Comparison of ENCODE assay signal across 22 mouse cellular contexts in the genomic region with DNA sequence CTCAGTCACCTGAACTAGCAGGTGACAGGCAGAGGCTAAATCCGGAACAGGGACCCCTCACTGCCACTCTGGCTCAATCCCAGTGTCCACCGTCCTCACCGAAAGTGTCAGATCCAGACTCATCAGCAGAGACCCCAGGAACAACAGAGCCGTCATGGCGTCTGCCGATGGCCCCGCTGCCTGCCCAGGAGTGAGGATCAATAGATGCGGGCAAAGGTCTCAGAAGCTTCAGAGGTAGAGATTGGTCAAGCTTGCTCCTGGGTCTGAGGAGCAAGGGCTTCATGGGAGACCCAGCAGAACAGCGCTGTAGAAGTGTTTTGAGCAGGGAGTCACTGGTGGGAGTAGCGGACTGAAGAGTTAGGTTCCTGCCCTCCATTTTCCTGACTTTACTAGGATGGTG. TPM values are rescaled to one million over a fixed set of nuclear protein-coding genes. Genes with fewer than 3 reads are reported as not detected.
DNase-seq lines count a peak whose midpoint lies in the region; ATAC-seq lines count a peak whose summit lies in the region.
"Had no signal": no experiment of that assay in that cellular context is flagged by ENCODE, and none has a peak within 500 bp of the region (broad histone marks: within the 10 kb centered on the region; RNA-seq: fewer than 3 reads in every experiment).

A gene (minus strand): TSS at position 181 of the 400 bp plus-strand sequence.

- H3K27ac ChIP-seq in liver, embryonic 12.5 days, result 0 out of 2 replicates have a peak within 1 kb of the TSS, but pooled peaks have one; percentile 6
- no peak within 1 kb of the TSS for H3K27ac ChIP-seq in liver, embryonic 16.5 days (ENCODE audit: low read length)
- H3K27ac ChIP-seq in hindbrain, embryonic 11.5 days (ENCODE audit: low read depth, low read length), result no peak within 1 kb of the TSS
- H3K27ac ChIP-seq: embryonic facial prominence, embryonic 13.5 days; forebrain, embryonic 10.5 days; gastrocnemius, adult 2 months; heart, embryonic 13.5 days; hindbrain, embryonic 13.5 days; intestine, embryonic 15.5 days had no signal

- no peaks in the 10 kb centered on the region for H3K9me3 ChIP-seq in liver, embryonic 12.5 days (replicated peaks)
- no peaks in the 10 kb centered on the region for H3K9me3 ChIP-seq in liver, embryonic 16.5 days (replicated peaks; ENCODE audit: control insufficient read depth, low read length)
- H3K9me3 ChIP-seq in hindbrain, embryonic 11.5 days (ENCODE audit: control insufficient read depth, low read length), result no peaks in the 10 kb centered on the region
- H3K9me3 ChIP-seq: embryonic facial prominence, embryonic 13.5 days; forebrain, embryonic 10.5 days; hindbrain, embryonic 13.5 days; intestine, embryonic 15.5 days had no signal

- peaks cover 38% of the 10 kb centered on the region for H3K27me3 ChIP-seq in liver, embryonic 12.5 days (replicated peaks)
- H3K27me3 ChIP-seq in liver, embryonic 16.5 days (ENCODE audit: control insufficient read depth, insufficient read depth, low read depth, low read length), result peaks cover 5% of the 10 kb centered on the region
- H3K27me3 ChIP-seq in hindbrain, embryonic 11.5 days (ENCODE audit: control insufficient read depth, insufficient read depth, low read length), result peaks cover 7% of the 10 kb centered on the region

- ATAC-seq in erythroblast, adult 5-6 weeks (replicated peaks; ENCODE audit: low FRiP score, poor library complexity, severe bottlenecking), result 0 out of 2 replicates have a peak, but pooled peaks have one; percentile 15
- no peak for ATAC-seq in liver, embryonic 12.5 days
- peak; percentile 37; the same call in 1 of the 2 replicates for ATAC-seq in liver, embryonic 16.5 days (ENCODE audit: low read depth)
- ATAC-seq in hindbrain, embryonic 11.5 days (ENCODE audit: low FRiP score), result no peak
- ATAC-seq: forebrain, embryonic 14.5 days; intestine, embryonic 15.5 days had no signal

- 71% methylated on average over 10 of the region's 10 CpGs for WGBS in liver, embryonic 12.5 days (ENCODE audit: insufficient replicate concordance)
- 70% methylated on average over 10 of the region's 10 CpGs for WGBS in liver, embryonic 16.5 days (ENCODE audit: insufficient replicate concordance)
- WGBS in hindbrain, embryonic 11.5 days, result 91% methylated on average over 10 of the region's 10 CpGs

- peak within 1 kb of the TSS; percentile 40 for H3K4me2 ChIP-seq in liver, embryonic 12.5 days
- H3K4me2 ChIP-seq in liver, embryonic 16.5 days (ENCODE audit: low read depth, low read length), result peak within 1 kb of the TSS; percentile 43
- H3K4me2 ChIP-seq in hindbrain, embryonic 11.5 days (replicated peaks; ENCODE audit: low read depth, low read length), result no peak within 1 kb of the TSS
- H3K4me2 ChIP-seq: embryonic facial prominence, embryonic 13.5 days; heart, embryonic 13.5 days; hindbrain, embryonic 13.5 days; intestine, embryonic 15.5 days had no signal

- peak; percentile 2 for DNase-seq in kidney, postnatal 10 days
- no peak for DNase-seq in kidney, adult 9 months
- no peak for DNase-seq in hindbrain, embryonic 11.5 days (ENCODE audit: low spot score)
- no peak for DNase-seq in heart, adult 8-10 months (ENCODE audit: low spot score)
- DNase-seq: adrenal gland, adult 8-10 months; cerebellum, adult 8-10 months; cerebellum, postnatal 25 days; gastrocnemius, adult 2 months; gastrocnemius, postnatal 25 days; heart, postnatal 36 days had no signal

- peak within 1 kb of the TSS; percentile 28 for H3K4me3 ChIP-seq in liver, embryonic 12.5 days
- H3K4me3 ChIP-seq in liver, embryonic 16.5 days (ENCODE audit: low read depth, low read length), result peak within 1 kb of the TSS; percentile 46
- H3K4me3 ChIP-seq in hindbrain, embryonic 11.5 days (ENCODE audit: low read depth, low read length), result no peak within 1 kb of the TSS
- H3K4me3 ChIP-seq: embryonic facial prominence, embryonic 13.5 days; forebrain, embryonic 10.5 days; gastrocnemius, adult 2 months; heart, embryonic 13.5 days; hindbrain, embryonic 13.5 days; intestine, embryonic 15.5 days had no signal

- 0 out of 2 replicates have a peak, but pooled peaks cover 5% of the 10 kb centered on the region for H3K4me1 ChIP-seq in liver, embryonic 12.5 days
- no peaks in the 10 kb centered on the region; the same call in none of the 2 replicates for H3K4me1 ChIP-seq in liver, embryonic 16.5 days (ENCODE audit: control insufficient read depth, low read depth, low read length)
- no peaks in the 10 kb centered on the region for H3K4me1 ChIP-seq in hindbrain, embryonic 11.5 days (replicated peaks; ENCODE audit: control insufficient read depth, insufficient read depth, low read length)
- H3K4me1 ChIP-seq: heart, embryonic 13.5 days had no signal

- no peaks in the 10 kb centered on the region for H3K36me3 ChIP-seq in liver, embryonic 12.5 days
- no peaks in the 10 kb centered on the region for H3K36me3 ChIP-seq in liver, embryonic 16.5 days (ENCODE audit: control insufficient read depth, insufficient read depth)
- H3K36me3 ChIP-seq in hindbrain, embryonic 11.5 days (ENCODE audit: control insufficient read depth, insufficient read depth, low read length), result no peaks in the 10 kb centered on the region
- H3K36me3 ChIP-seq: embryonic facial prominence, embryonic 13.5 days; forebrain, embryonic 10.5 days; heart, embryonic 13.5 days; hindbrain, embryonic 13.5 days; intestine, embryonic 15.5 days had no signal

- H3K9ac ChIP-seq in liver, embryonic 12.5 days, result peak within 1 kb of the TSS; percentile 22; the same call in 1 of the 2 replicates
- H3K9ac ChIP-seq in liver, embryonic 16.5 days (ENCODE audit: low read depth, low read length), result peak within 1 kb of the TSS; percentile 22
- no peak within 1 kb of the TSS for H3K9ac ChIP-seq in hindbrain, embryonic 11.5 days (ENCODE audit: low read depth, low read length)
- H3K9ac ChIP-seq: embryonic facial prominence, embryonic 13.5 days; heart, embryonic 13.5 days; hindbrain, embryonic 13.5 days; intestine, embryonic 15.5 days had no signal

RNA-seq across cellular contexts. Expression of the gene that starts here (rescaled TPM):
- not detected in 2 replicates for total RNA-seq in erythroblast, adult 5-6 weeks (2015; ENCODE audit: low replicate concordance)
- not detected in 2 replicates for total RNA-seq in erythroblast, adult 5-6 weeks (2017; ENCODE audit: low replicate concordance)
- 55.9 and 57.0 TPM in 2 replicates for polyA plus RNA-seq in liver, embryonic 12.5 days (2016; fragmentation: Nextera tagmentation; extraction: Ambion mirVana)
- 147 and 184 TPM in 2 replicates for polyA plus RNA-seq in liver, embryonic 16.5 days (2015; fragmentation: Nextera tagmentation; extraction: Ambion mirVana)
- 0.28 TPM in 1 of 2 replicates, not detected in the other for polyA plus RNA-seq in hindbrain, embryonic 11.5 days (2014; fragmentation: Nextera tagmentation; extraction: Ambion mirVana)
- total RNA-seq in heart, adult 8-10 months (2022), result not detected
- total RNA-seq: ES-E14; gastrocnemius, adult 2 months; gastrocnemius, postnatal 25 days; granulocyte monocyte progenitor cell, adult 5-6 weeks; heart, postnatal 36 days had no signal
- polyA plus RNA-seq: forebrain, embryonic 10.5 days; forebrain, embryonic 14.5 days; heart, postnatal 0 days; hindbrain, embryonic 13.5 days had no signal

Comparison
In these comparisons a context has a peak if more than half of its experiments do, and no peak if none do; other contexts are left out.
1. RNA of the gene that starts here (polyA plus RNA-seq): 147 to 184 TPM in liver, embryonic 16.5 days and 55.9 to 57.0 TPM in liver, embryonic 12.5 days; 0.28 TPM in hindbrain, embryonic 11.5 days; every median in the first group is over 10 times any median in the second.
2. Peak in ATAC-seq in erythroblast, adult 5-6 weeks; RNA of the gene not detected or under 1 TPM.